33 mouse cellular contexts compared by ENCODE assay signal in genomic region chr6:144666617-144667016, GRCm38 (mm10).
A peak's percentile ranks its signal among the peaks of the same experiment; 100 is the strongest.
DNase-seq lines count a peak whose midpoint lies in the region; ATAC-seq and TF ChIP-seq lines count a peak whose summit lies in the region.
"Had no signal": no experiment of that assay in that cellular context is flagged by ENCODE, and none has a peak within 500 bp of the region (broad histone marks: within the 10 kb centered on the region; RNA-seq: fewer than 3 reads in every experiment).

No protein-coding gene starts in this region.

- 0 out of 2 replicates have a peak, but pooled peaks cover 6% of the 10 kb centered on the region for H3K9me3 ChIP-seq in liver, embryonic 12.5 days (replicated peaks)
- H3K9me3 ChIP-seq: embryonic facial prominence, embryonic 13.5 days; limb, embryonic 15.5 days had no signal

- ATAC-seq in liver, embryonic 12.5 days: no peak
- ATAC-seq: CD4-positive, CD25-positive, alpha-beta regulatory T cell, adult 4 months had no signal

- TF ChIP-seq POLR2A in liver, adult 2 months (IDR thresholded peaks at IDR 0.05; ENCODE audit: extremely low read depth, insufficient read depth, low read length): no peak

- no peak overlapping the region for H3K9ac ChIP-seq in liver, adult 2 months (ENCODE audit: low read depth, low read length)
- no peak overlapping the region for H3K9ac ChIP-seq in liver, embryonic 12.5 days
- H3K9ac ChIP-seq: embryonic facial prominence, embryonic 13.5 days; forebrain, embryonic 12.5 days; heart, embryonic 12.5 days; hindbrain, embryonic 13.5 days; limb, embryonic 15.5 days; neural tube, embryonic 13.5 days had no signal

- no peaks in the 10 kb centered on the region for H3K4me1 ChIP-seq in liver, adult 2 months (ENCODE audit: control insufficient read depth, insufficient read depth, low read length)
- peaks cover 4% of the 10 kb centered on the region; the same call in 1 of the 2 replicates for H3K4me1 ChIP-seq in liver, embryonic 12.5 days
- H3K4me1 ChIP-seq: embryonic facial prominence, embryonic 13.5 days; forebrain, embryonic 12.5 days; heart, embryonic 12.5 days; hindbrain, embryonic 13.5 days; limb, embryonic 15.5 days; neural tube, embryonic 13.5 days had no signal

- no peaks in the 10 kb centered on the region for H3K27me3 ChIP-seq in liver, adult 2 months (ENCODE audit: control insufficient read depth, insufficient read depth, low read length)
- no peaks in the 10 kb centered on the region for H3K27me3 ChIP-seq in liver, embryonic 12.5 days (replicated peaks)
- H3K27me3 ChIP-seq: embryonic facial prominence, embryonic 13.5 days; forebrain, embryonic 12.5 days; heart, embryonic 12.5 days; hindbrain, embryonic 13.5 days; limb, embryonic 15.5 days; neural tube, embryonic 13.5 days had no signal

- H3K79me2 ChIP-seq in liver, adult 2 months (ENCODE audit: control insufficient read depth, insufficient read depth, low read length): peaks cover 4% of the 10 kb centered on the region; the same call in 1 of the 2 replicates

- WGBS in liver, adult 2 months: 88% methylated on average over 6 of the region's 6 CpGs
- 78% methylated on average over 6 of the region's 6 CpGs for WGBS in liver, embryonic 12.5 days (ENCODE audit: insufficient replicate concordance)

- TF ChIP-seq CTCF in liver, adult 2 months (IDR thresholded peaks at IDR 0.05; ENCODE audit: low read depth, low read length): 0 out of 2 replicates have a peak, but pooled peaks have one; percentile 15

- no peaks in the 10 kb centered on the region for H3K36me3 ChIP-seq in liver, adult 2 months (ENCODE audit: control insufficient read depth, insufficient read depth, low read length)
- no peaks in the 10 kb centered on the region for H3K36me3 ChIP-seq in liver, embryonic 12.5 days
- H3K36me3 ChIP-seq: embryonic facial prominence, embryonic 13.5 days; forebrain, embryonic 12.5 days; heart, embryonic 12.5 days; hindbrain, embryonic 13.5 days; limb, embryonic 15.5 days; neural tube, embryonic 13.5 days had no signal

- DNase-seq in heart, adult 11 months: peak; percentile 73
- DNase-seq in heart, postnatal 25 days (ENCODE audit: low spot score): no peak
- no peak for DNase-seq in liver, adult 2 months (ENCODE audit: extremely low read depth, low read depth, low spot score)
- peak; percentile 26 for DNase-seq in ES-CJ7 (ENCODE audit: low read depth, low spot score)
- DNase-seq in adipocyte (ENCODE audit: low spot score): peak; percentile 58
- no peak for DNase-seq in thymus, adult 18-20 months
- DNase-seq: adrenal gland, adult 8-10 months; cerebellum, adult 18-20 months; cerebellum, postnatal 25 days; embryo, embryonic 11 days; gastrocnemius, postnatal 10 days; heart, postnatal 10 days; kidney, adult 9 months; kidney, postnatal 36 days; left cerebral cortex, postnatal 4 days; lung, adult 18-20 months; lung, postnatal 14 days; midbrain, embryonic 14.5 days; retina, postnatal 1 day; right cerebral cortex, postnatal 25 days; spleen, adult 18-20 months; thymus, postnatal 14 days had no signal

- no peak overlapping the region for H3K4me3 ChIP-seq in liver, adult 2 months (ENCODE audit: insufficient read depth, low read depth, low read length)
- H3K4me3 ChIP-seq in liver, embryonic 12.5 days: no peak overlapping the region
- H3K4me3 ChIP-seq: embryonic facial prominence, embryonic 13.5 days; erythroblast, embryonic 14.5 days; forebrain, embryonic 12.5 days; heart, embryonic 12.5 days; hindbrain, embryonic 13.5 days; limb, embryonic 15.5 days; megakaryocyte, embryonic 14.5 days; myocyte; neural tube, embryonic 13.5 days had no signal

- intact Hi-C loops in heart, postnatal 25 days (cut with DNase I): no loop called here

- no peak overlapping the region for H3K4me2 ChIP-seq in liver, embryonic 12.5 days
- H3K4me2 ChIP-seq: embryonic facial prominence, embryonic 13.5 days; forebrain, embryonic 12.5 days; heart, embryonic 12.5 days; hindbrain, embryonic 13.5 days; limb, embryonic 15.5 days; neural tube, embryonic 13.5 days had no signal

- no peak overlapping the region for H3K27ac ChIP-seq in liver, adult 2 months (replicated peaks; ENCODE audit: insufficient read depth, low read depth, low read length)
- H3K27ac ChIP-seq in liver, embryonic 12.5 days: no peak overlapping the region
- H3K27ac ChIP-seq: embryonic facial prominence, embryonic 13.5 days; forebrain, embryonic 12.5 days; hindbrain, embryonic 13.5 days; limb, embryonic 15.5 days; neural tube, embryonic 13.5 days had no signal

Comparison
In these comparisons a context has a peak if more than half of its experiments do, and no peak if none do; other contexts are left out.
1. DNase-seq: peak in heart, adult 11 months (single experiment), ES-CJ7 (single experiment) and adipocyte (single experiment); none in heart, postnatal 25 days (single experiment), liver, adult 2 months (single experiment) and thymus, adult 18-20 months (0 of 2).